Mouse (Mus musculus) lung, embryonic 14.5 days (tissue): Measurements from ENCODE around the gene Gm49416. TPM values are rescaled to one million over a fixed set of nuclear protein-coding genes. Genes with fewer than 3 reads are reported as not detected.

Experiments used
- ATAC-seq: fragments of 200-750 bp; cut with Nextera tagmentation; 2 replicates; pipeline ENCODE4 v1.8.0; 2017; ENCODE audit warnings: mild to moderate bottlenecking, moderate TSS enrichment, moderate library complexity; ENCODE audit not compliant: insufficient read depth
- DNase-seq: peaks from one replicate; pipeline ENCODE4 v3.0.0-alpha.2; 2015
- H3K27ac ChIP-seq: fragments of 300-500 bp; sonication (generic); 2 replicates; pipeline ENCODE4 v1.5.1; 2014; ENCODE audit warnings: low read depth, mild to moderate bottlenecking, moderate library complexity
- H3K27me3 ChIP-seq: fragments of 300-500 bp; sonication (generic); 2 replicates; pipeline ENCODE4 v1.6.1; 2014; ENCODE audit warnings: low read length, control low read depth; ENCODE audit not compliant: insufficient read depth
- H3K36me3 ChIP-seq: fragments of 300-500 bp; sonication (generic); 2 replicates; pipeline ENCODE4 v1.6.1; 2014; ENCODE audit warnings: control low read depth; ENCODE audit not compliant: insufficient read depth
- H3K4me1 ChIP-seq: fragments of 300-500 bp; sonication (generic); 2 replicates; pipeline ENCODE4 v1.6.1; 2014; ENCODE audit warnings: antibody characterized with exemption, control low read depth; ENCODE audit not compliant: insufficient read depth
- H3K4me2 ChIP-seq: fragments of 300-500 bp; sonication (generic); 2 replicates; pipeline ENCODE4 v1.6.1; 2014; ENCODE audit warnings: mild to moderate bottlenecking
- H3K4me3 ChIP-seq: fragments of 300-500 bp; sonication (generic); 2 replicates; pipeline ENCODE4 v1.5.1; 2014; ENCODE audit warnings: low read depth, low read length
- H3K9ac ChIP-seq: fragments of 300-500 bp; sonication (generic); 2 replicates; pipeline ENCODE4 v1.6.1; 2014
- H3K9me3 ChIP-seq: fragments of 300-500 bp; sonication (generic); 2 replicates; pipeline ENCODE4 v1.6.1; 2016; ENCODE audit warnings: low read depth, low read length, control low read depth
- CTCF ChIP-seq: IDR thresholded peaks from 2 replicates; pipeline ENCODE4 v1.5.1; 2016; ENCODE audit warnings: antibody characterized with exemption, low read depth
- whole genome bisulfite sequencing: fragments of 180-500 bp; shearing (Covaris S2); extraction: QIAGEN DNeasy Blood & Tissue Kit; methylation state at CpG from one replicate; pipeline ENCODE4 v1.1.7; 2014; 5-methylcytosine and 5-hydroxymethylcytosine counted together
- polyA plus RNA-seq: library from polyadenylated mRNA; unstranded; fragments of >200 nt; fragmentation: Nextera tagmentation; extraction: Ambion mirVana; gene quantifications from 2 replicates; pipeline ENCODE4 v1.2.1, GENCODE M21; 2014

Gene Gm49416
- polyA plus RNA-seq, 1 experiment from 2014 or later, result 0.37 TPM

DNA sequence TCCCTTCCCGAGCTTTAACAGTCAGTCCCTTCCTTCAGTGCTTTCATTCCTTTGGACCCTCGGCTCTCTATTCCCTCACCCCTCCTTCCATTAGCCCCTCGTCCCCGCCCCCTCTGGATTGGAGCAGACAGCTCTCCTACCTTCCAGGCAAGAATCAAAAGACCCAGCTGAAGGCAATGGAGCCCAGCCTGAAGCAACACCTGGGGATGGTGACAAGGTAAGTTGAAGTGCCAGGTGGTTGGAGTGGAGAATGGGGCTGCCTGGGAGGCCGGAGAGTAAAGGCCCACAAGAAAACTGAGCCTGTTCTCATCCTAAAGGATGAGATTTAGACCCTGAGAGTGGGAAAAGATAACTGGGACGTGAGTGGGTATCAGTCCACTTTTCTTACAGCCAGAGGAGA lies 19.8 kb downstream of the Gm49416 start:
- no peak overlapping the region for H3K4me2 ChIP-seq
- WGBS, result 87% methylated on average over 6 of the region's 6 CpGs
- ATAC-seq (no peak), DNase-seq (no peak)
- no peaks in the 10 kb centered on the region for H3K4me1 ChIP-seq
- H3K4me3 ChIP-seq, result no peak overlapping the region
- no peak overlapping the region for H3K27ac ChIP-seq
- H3K9me3 ChIP-seq, result no peaks in the 10 kb centered on the region
- H3K27me3 ChIP-seq, result no peaks in the 10 kb centered on the region
- H3K9ac ChIP-seq, result no peak overlapping the region
- H3K36me3 ChIP-seq, result peaks cover 99% of the 10 kb centered on the region
- no peak for TF ChIP-seq CTCF

DNA sequence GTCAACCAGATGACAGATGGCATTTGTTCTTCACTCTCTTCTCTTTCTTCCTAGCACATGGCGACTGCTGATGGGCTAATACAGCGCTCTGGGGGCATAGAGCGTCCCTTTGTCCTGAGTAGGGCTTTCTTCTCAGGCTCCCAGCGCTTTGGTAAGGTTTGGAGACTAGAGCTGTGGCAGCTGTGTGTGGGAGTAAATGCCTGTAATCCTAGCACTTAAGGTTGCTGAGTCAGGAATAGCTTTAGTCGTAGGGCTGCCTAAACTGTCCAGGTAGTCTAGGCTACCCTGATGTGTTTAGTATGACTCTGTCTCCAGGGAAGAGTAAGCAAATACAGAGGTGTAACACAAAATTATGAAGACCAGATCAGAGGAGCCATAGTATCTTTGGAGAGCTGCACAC lies 23.1 kb downstream of the Gm49416 start:
- no peak for DNase-seq
- Histone ChIP-seq H3K4me2 (no peak overlapping the region), H3K36me3 (peaks cover 100% of the 10 kb centered on the region), H3K4me3 (no peak overlapping the region), H3K27ac (no peak overlapping the region), H3K4me1 (no peaks in the 10 kb centered on the region), H3K27me3 (no peaks in the 10 kb centered on the region), H3K9ac (no peak overlapping the region), H3K9me3 (no peaks in the 10 kb centered on the region)
- no peak for TF ChIP-seq CTCF
- ATAC-seq, result no peak
- WGBS, result 90% methylated on average over 5 of the region's 5 CpGs

DNA sequence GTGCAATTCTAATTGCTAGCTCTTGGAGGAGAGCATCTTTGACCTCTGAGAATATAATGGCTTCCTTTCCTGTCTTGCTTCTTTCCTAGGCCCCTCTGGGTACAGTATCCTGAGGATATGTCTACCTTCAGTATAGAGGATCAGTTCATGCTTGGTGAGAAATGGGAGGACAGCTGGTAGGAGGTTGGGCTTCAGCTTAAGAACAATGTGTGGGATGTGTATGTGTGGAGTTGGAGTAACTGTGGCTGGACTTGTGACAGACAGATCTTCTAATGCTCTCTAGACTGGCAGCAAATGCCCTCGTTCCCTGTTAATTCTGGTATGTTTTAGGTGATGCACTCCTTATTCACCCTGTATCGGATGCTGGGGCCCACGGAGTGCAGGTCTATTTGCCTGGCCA lies 25.5 kb downstream of the Gm49416 start:
- H3K36me3 ChIP-seq, result peaks cover 79% of the 10 kb centered on the region
- 95% methylated on average over 3 of the region's 3 CpGs for WGBS
- no peak overlapping the region for H3K4me3 ChIP-seq
- H3K4me2 ChIP-seq, result no peak overlapping the region
- H3K27me3 ChIP-seq, result no peaks in the 10 kb centered on the region
- ATAC-seq (no peak), DNase-seq (no peak)
- H3K27ac ChIP-seq, result no peak overlapping the region
- H3K4me1 ChIP-seq, result no peaks in the 10 kb centered on the region
- no peak for TF ChIP-seq CTCF
- no peaks in the 10 kb centered on the region for H3K9me3 ChIP-seq
- no peak overlapping the region for H3K9ac ChIP-seq

DNA sequence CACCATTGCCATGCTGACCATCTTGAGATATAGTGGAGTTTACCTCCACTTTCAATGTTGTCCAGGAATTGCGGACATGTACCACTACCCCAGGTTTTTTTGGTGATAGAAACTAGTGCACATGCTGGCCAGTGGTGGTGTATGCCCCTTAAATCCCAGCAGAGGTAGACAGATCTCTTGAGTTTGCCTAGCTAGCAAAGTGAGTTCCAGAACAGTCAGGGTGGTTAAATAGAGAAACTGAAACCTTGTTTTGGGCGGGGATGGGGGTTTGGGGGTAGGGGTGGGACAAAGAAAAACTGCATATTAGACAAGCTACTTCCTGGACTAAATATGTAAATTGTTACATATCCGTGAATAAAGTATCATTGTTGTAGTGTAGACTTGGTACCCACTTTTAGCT lies 30.3 kb downstream of the Gm49416 start:
- 81% methylated on average over 3 of the region's 3 CpGs for WGBS
- no peak overlapping the region for H3K4me2 ChIP-seq
- H3K4me3 ChIP-seq, result no peak overlapping the region
- peaks cover 42% of the 10 kb centered on the region for H3K36me3 ChIP-seq
- no peaks in the 10 kb centered on the region for H3K27me3 ChIP-seq
- no peak overlapping the region for H3K9ac ChIP-seq
- no peaks in the 10 kb centered on the region for H3K4me1 ChIP-seq
- H3K9me3 ChIP-seq, result no peaks in the 10 kb centered on the region
- H3K27ac ChIP-seq, result no peak overlapping the region; the same call in 1 of the 2 replicates
- ATAC-seq (no peak), DNase-seq (no peak)
- TF ChIP-seq CTCF, result no peak

DNA sequence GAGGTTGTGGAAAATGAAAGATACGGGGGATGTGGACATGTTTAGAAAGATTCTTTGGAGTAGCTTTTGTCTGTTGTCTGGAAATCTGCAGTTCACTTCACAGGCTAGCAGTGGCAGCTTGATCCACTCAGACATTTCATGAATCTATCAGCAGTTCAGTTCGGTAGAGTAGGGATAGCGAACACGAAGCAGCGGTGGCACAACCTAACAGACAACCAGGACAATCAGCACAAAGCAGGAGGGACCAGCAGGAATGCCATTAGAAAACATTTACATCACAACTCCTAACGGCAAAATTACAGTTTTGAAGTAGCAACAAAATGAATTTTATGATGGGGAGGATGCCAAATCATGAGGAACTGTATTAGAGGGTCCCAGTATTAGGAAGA lies 31.0 kb downstream of the Gm49416 start:
- DNase-seq (no peak), ATAC-seq (no peak)
- Histone ChIP-seq H3K4me2 (peak overlapping the region; percentile 89), H3K9me3 (no peaks in the 10 kb centered on the region), H3K36me3 (peaks cover 35% of the 10 kb centered on the region), H3K27ac (peak overlapping the region; percentile 89), H3K4me3 (peak overlapping the region; percentile 83), H3K4me1 (no peaks in the 10 kb centered on the region), H3K9ac (peak overlapping the region; percentile 73; the same call in 1 of the 2 replicates), H3K27me3 (no peaks in the 10 kb centered on the region)
- WGBS, result 56% methylated on average over 6 of the region's 6 CpGs
- TF ChIP-seq CTCF, result no peak

DNA sequence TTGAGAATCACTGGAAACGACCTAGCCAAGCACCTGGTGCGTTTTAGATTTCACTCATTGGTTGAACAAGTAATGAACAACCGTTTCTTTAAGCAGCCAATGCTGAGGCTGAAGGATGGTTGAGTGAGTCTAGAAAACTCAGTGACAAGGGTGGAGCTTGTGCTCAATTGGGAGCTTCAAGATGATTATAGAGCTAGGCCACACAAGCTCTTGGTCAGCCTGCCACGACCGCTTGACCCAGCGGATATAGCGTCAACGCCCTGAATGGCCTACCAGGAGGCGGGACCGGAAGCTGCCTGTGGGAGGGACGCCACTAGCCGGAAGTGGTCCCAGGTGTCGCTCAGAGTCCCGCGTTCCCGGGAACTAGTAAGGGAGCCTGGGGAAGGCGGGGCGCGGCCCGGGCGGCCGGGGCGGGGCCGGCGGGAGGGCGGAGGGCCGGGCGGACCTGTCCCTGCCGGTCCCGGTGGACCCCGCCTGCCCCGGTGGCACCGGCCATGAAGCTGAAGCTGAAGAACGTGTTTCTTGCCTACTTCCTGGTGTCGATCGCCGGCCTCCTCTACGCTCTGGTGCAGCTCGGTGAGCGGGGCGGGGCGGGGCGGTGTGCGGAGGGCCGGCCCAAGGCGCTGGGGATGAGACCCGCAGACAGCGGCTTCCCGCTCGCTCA lies 31.5 kb downstream of the Gm49416 start, which contains the start of gene B3gat3:
Gene B3gat3, plus strand, starts transcription at position 302 of the 664 bp plus-strand sequence.
- ATAC-seq (peak; percentile 97), DNase-seq (peak; percentile 97)
- peaks cover 30% of the 10 kb centered on the region for H3K36me3 ChIP-seq
- 2% methylated on average over 49 of the region's 50 CpGs for WGBS
- H3K27me3 ChIP-seq, result no peaks in the 10 kb centered on the region
- TF ChIP-seq CTCF, result no peak
- peak within 1 kb of the TSS; percentile 83 for H3K4me3 ChIP-seq
- peak within 1 kb of the TSS; percentile 89 for H3K4me2 ChIP-seq
- no peaks in the 10 kb centered on the region for H3K9me3 ChIP-seq
- peak within 1 kb of the TSS; percentile 89 for H3K27ac ChIP-seq
- H3K9ac ChIP-seq, result peak within 1 kb of the TSS; percentile 73
- no peaks in the 10 kb centered on the region for H3K4me1 ChIP-seq

DNA sequence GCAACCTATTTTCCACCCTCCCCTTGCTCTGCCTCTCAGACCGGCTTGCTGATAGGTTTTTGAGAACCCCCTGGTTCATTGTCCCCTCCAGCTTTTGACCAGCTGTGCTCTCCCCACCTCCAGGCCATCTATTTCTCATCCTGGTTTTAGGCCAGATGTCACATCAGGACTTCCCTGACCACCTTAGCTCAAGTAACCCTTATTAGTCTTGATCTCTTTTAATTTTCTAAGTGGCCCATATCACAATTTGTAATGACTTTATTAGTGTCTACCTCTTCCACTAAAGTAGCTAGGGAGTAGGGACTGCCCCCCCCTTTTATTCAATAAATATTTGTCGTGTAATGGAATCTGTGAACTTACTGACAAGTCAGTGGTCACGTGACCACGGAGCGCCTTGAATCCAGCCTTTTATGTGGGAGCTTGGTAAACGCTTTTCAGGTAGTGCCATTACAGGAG lies 32.1 kb downstream of the Gm49416 start:
- Histone ChIP-seq H3K36me3 (peaks cover 29% of the 10 kb centered on the region), H3K27me3 (no peaks in the 10 kb centered on the region), H3K4me3 (peak overlapping the region; percentile 83), H3K4me2 (peak overlapping the region; percentile 89), H3K9me3 (no peaks in the 10 kb centered on the region), H3K4me1 (no peaks in the 10 kb centered on the region), H3K27ac (peak overlapping the region; percentile 89), H3K9ac (peak overlapping the region; percentile 73)
- no peak for TF ChIP-seq CTCF
- WGBS, result under 1% methylated on average over 6 of the region's 6 CpGs
- peak; percentile 79 for DNase-seq
- peak; percentile 0; the same call in 1 of the 2 replicates for ATAC-seq
